Mouse (Mus musculus): Measurements from ENCODE around the gene Slc9a8.

DNA sequence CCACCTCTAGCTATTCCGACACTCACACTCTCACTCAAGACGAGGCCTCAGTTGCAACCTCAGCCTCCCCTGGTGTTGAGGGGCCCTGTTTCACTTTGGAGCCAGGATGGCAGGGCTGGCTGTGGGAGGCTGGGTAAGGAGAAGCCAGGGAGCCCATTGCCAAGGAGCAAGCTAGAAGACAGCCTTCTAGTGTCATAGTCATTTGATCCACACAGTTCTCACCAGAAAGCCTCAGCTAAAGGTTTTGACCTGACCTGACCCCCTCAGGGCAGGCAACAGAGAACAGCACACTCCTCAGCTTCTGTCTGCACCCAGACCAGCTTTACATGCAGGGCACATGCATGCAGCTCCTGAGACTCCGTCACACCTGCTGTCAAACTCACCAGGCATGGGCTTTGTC lies 44.4 kb downstream of the Slc9a8 start:
- TF ChIP-seq GATA1 (IDR thresholded peaks at IDR 0.05; ENCODE audit: borderline replicate concordance, low read length) = no peak
- no peak for TF ChIP-seq FLI1 (IDR thresholded peaks at IDR 0.05; ENCODE audit: low read length)

Data from megakaryocyte, embryonic 14.5 days (primary cell).